Mouse (Mus musculus) limb, embryonic 14.5 days (tissue): ENCODE results near the gene Arhgef17. TPM values are rescaled to one million over a fixed set of nuclear protein-coding genes. Genes with fewer than 3 reads are reported as not detected.

Experiments used
- ATAC-seq: fragments of 200-750 bp; cut with Nextera tagmentation; 2 replicates; pipeline ENCODE4 v1.8.0; 2017; ENCODE audit warnings: low read depth, moderate number of reproducible peaks, moderate TSS enrichment; ENCODE audit not compliant: low FRiP score
- DNase-seq: peaks from one replicate; pipeline ENCODE4 v3.0.0-alpha.2; 2015; ENCODE audit warnings: low spot score
- H3K27ac ChIP-seq: fragments of 300-500 bp; sonication (generic); replicated peaks from 2 replicates; pipeline ENCODE4 v1.5.1; 2014; ENCODE audit warnings: low read depth, mild to moderate bottlenecking, low read length, moderate library complexity, mixed read lengths
- H3K27me3 ChIP-seq: fragments of 300-500 bp; sonication (generic); 2 replicates; pipeline ENCODE4 v1.6.1; 2014; ENCODE audit warnings: low read length, mixed read lengths; ENCODE audit not compliant: control insufficient read depth, insufficient read depth
- H3K36me3 ChIP-seq: fragments of 300-500 bp; sonication (generic); 2 replicates; pipeline ENCODE4 v1.6.1; 2014; ENCODE audit warnings: mild to moderate bottlenecking, low read length, moderate library complexity, mixed read lengths; ENCODE audit not compliant: control insufficient read depth, insufficient read depth
- H3K4me1 ChIP-seq: fragments of 300-500 bp; sonication (generic); 2 replicates; pipeline ENCODE4 v1.6.1; 2014; ENCODE audit warnings: antibody characterized with exemption, low read length, mixed read lengths; ENCODE audit not compliant: control insufficient read depth, insufficient read depth
- H3K4me2 ChIP-seq: fragments of 300-500 bp; sonication (generic); replicated peaks from 2 replicates; pipeline ENCODE4 v1.6.1; 2014; ENCODE audit warnings: low read depth, mild to moderate bottlenecking, low read length, moderate library complexity; ENCODE audit not compliant: severe bottlenecking
- H3K4me3 ChIP-seq: fragments of 300-500 bp; sonication (generic); replicated peaks from 2 replicates; pipeline ENCODE4 v1.5.1; 2014; ENCODE audit warnings: low read length
- H3K9ac ChIP-seq: fragments of 300-500 bp; sonication (generic); 2 replicates; pipeline ENCODE4 v1.6.1; 2014; ENCODE audit warnings: mild to moderate bottlenecking, low read depth, low read length, moderate library complexity; ENCODE audit not compliant: severe bottlenecking
- H3K9me3 ChIP-seq: fragments of 300-500 bp; sonication (generic); 2 replicates; pipeline ENCODE4 v1.6.1; 2016; ENCODE audit warnings: low read length; ENCODE audit not compliant: control insufficient read depth
- POLR2A ChIP-seq: fragments of 200-500 bp; IDR thresholded peaks from 2 replicates; pipeline ENCODE4 v1.8.0; 2012; ENCODE audit warnings: inconsistent platforms, mild to moderate bottlenecking, moderate library complexity, borderline replicate concordance; ENCODE audit not compliant: insufficient read depth, insufficient read length; ENCODE audit errors: extremely low read depth
- WGBS: fragments of 180-500 bp; shearing (Covaris S2); extraction: QIAGEN DNeasy Blood & Tissue Kit; methylation state at CpG from one replicate; pipeline ENCODE4 v1.1.7; 2014; 5-methylcytosine and 5-hydroxymethylcytosine counted together
- polyA plus RNA-seq, 2 experiments: library from polyadenylated mRNA; depleted of rRNA in 1 of 2; stranded (reverse) in 1 of 2; unstranded in 1 of 2; fragments of >200 nt; fragmentation: Nextera tagmentation in 1 of 2; extraction: Ambion mirVana in 1 of 2; gene quantifications; 2 replicates each; pipeline versions ENCODE4 v1.2.1 to v1.2.3; 2012 to 2014

Arhgef17 gene
- polyA plus RNA-seq, 2 experiments, result 15.4 to 42.8 TPM

GRCm38 (mm10) chr7:100876293-100876692 lies 55.6 kb downstream of the Arhgef17 start:
- no peak overlapping the region for H3K4me3 ChIP-seq
- no peak overlapping the region for H3K9ac ChIP-seq
- ATAC-seq (no peak), DNase-seq (no peak)
- no peaks in the 10 kb centered on the region for H3K4me1 ChIP-seq
- no peaks in the 10 kb centered on the region for H3K9me3 ChIP-seq
- TF ChIP-seq POLR2A, result no peak
- no peaks in the 10 kb centered on the region for H3K27me3 ChIP-seq
- no peak overlapping the region for H3K27ac ChIP-seq
- H3K36me3 ChIP-seq, result peaks cover 97% of the 10 kb centered on the region
- 86% methylated on average over 13 of the region's 13 CpGs for WGBS
- H3K4me2 ChIP-seq, result no peak overlapping the region

- TF ChIP-seq POLR2A, result no peak
- 41% methylated on average over 1 of the region's 1 CpGs for WGBS
- peaks cover 97% of the 10 kb centered on the region for H3K36me3 ChIP-seq
- no peaks in the 10 kb centered on the region for H3K9me3 ChIP-seq
- H3K4me2 ChIP-seq, result no peak overlapping the region
- no peaks in the 10 kb centered on the region for H3K4me1 ChIP-seq
- no peak for ATAC-seq
- no peak overlapping the region for H3K9ac ChIP-seq
- no peak overlapping the region for H3K4me3 ChIP-seq
- H3K27ac ChIP-seq, result no peak overlapping the region
- H3K27me3 ChIP-seq, result no peaks in the 10 kb centered on the region
- DNase-seq, result no peak
These were observed 56.1 kb downstream of the Arhgef17 start for GRCm38 (mm10) chr7:100875822-100876221.

- H3K9me3 ChIP-seq, result no peaks in the 10 kb centered on the region
- peaks cover 72% of the 10 kb centered on the region for H3K36me3 ChIP-seq
- no peak for DNase-seq
- no peak overlapping the region for H3K4me2 ChIP-seq
- no peak for ATAC-seq
- no peak overlapping the region for H3K27ac ChIP-seq
- H3K4me3 ChIP-seq, result no peak overlapping the region
- H3K4me1 ChIP-seq, result no peaks in the 10 kb centered on the region
- no peak for TF ChIP-seq POLR2A
- 94% methylated on average over 12 of the region's 13 CpGs for WGBS
- no peak overlapping the region for H3K9ac ChIP-seq
- no peaks in the 10 kb centered on the region for H3K27me3 ChIP-seq
These were observed 58.7 kb downstream of the Arhgef17 start for GRCm38 (mm10) chr7:100873197-100873596.

GRCm38 (mm10) chr7:100871892-100872291 lies 60.0 kb downstream of the Arhgef17 start:
- Histone ChIP-seq H3K4me2 (no peak overlapping the region), H3K9me3 (no peaks in the 10 kb centered on the region), H3K4me3 (no peak overlapping the region), H3K4me1 (no peaks in the 10 kb centered on the region), H3K27me3 (no peaks in the 10 kb centered on the region), H3K36me3 (peaks cover 59% of the 10 kb centered on the region), H3K9ac (no peak overlapping the region), H3K27ac (no peak overlapping the region)
- no peak for ATAC-seq
- DNase-seq, result no peak
- no peak for TF ChIP-seq POLR2A
- WGBS, result 82% methylated on average over 5 of the region's 5 CpGs

- ATAC-seq (no peak), DNase-seq (no peak)
- H3K36me3 ChIP-seq, result peaks cover 54% of the 10 kb centered on the region
- H3K4me3 ChIP-seq, result no peak overlapping the region
- H3K27ac ChIP-seq, result no peak overlapping the region
- no peaks in the 10 kb centered on the region for H3K9me3 ChIP-seq
- no peak overlapping the region for H3K4me2 ChIP-seq
- H3K4me1 ChIP-seq, result no peaks in the 10 kb centered on the region
- no peaks in the 10 kb centered on the region for H3K27me3 ChIP-seq
- no peak overlapping the region for H3K9ac ChIP-seq
- TF ChIP-seq POLR2A, result no peak
- WGBS, result 90% methylated on average over 4 of the region's 4 CpGs
These were observed 60.6 kb downstream of the Arhgef17 start for GRCm38 (mm10) chr7:100871355-100871754.
